Mouse (Mus musculus): ENCODE data around the gene Ppm1e.

GRCm38 (mm10) chr11:87246724-87247493, 111.9 kb downstream of the Ppm1e start:
- no peak for TF ChIP-seq GATA1 (IDR thresholded peaks at IDR 0.05; ENCODE audit: borderline replicate concordance, low read length)
- no peak for TF ChIP-seq FLI1 (IDR thresholded peaks at IDR 0.05; ENCODE audit: low read length)

Data from megakaryocyte, embryonic 14.5 days (primary cell).